Mouse (Mus musculus): ENCODE measurements around the gene Cherp. TPM values are rescaled to one million over a fixed set of nuclear protein-coding genes. Genes with fewer than 3 reads are reported as not detected.

Cherp gene
- total and polyA plus RNA-seq, 3 experiments, result 21.1 to 106 (median 78.0) TPM

DNA sequence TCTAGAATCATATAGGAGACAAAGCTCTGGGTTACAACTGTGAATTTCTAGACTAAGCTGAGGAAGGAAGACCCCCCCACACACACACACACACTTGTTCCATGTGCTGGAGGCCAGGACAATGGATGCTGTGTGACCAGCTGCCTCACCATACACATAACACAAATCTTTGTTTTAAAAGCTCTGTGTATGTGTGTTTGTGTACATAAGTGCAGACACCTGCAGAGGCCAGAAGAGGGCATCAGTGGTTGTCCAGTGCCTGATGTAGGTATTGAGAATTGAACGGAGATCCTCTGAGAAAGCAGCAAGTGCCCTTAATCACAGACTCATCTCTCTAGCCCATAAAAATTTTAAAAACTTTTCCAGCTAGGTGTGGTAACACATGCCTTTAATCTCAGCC lies 52.1 kb downstream of the Cherp start:
- no peaks in the 10 kb centered on the region for H3K27me3 ChIP-seq (ENCODE audit: control insufficient read depth in 1 of 2, insufficient read depth in 2 of 2, low read length in 2 of 2)
- no peak overlapping the region for H3K9ac ChIP-seq (ENCODE audit: control insufficient read depth, low read depth, low read length, poor library complexity, severe bottlenecking)
- H3K4me1 ChIP-seq (ENCODE audit: control insufficient read depth in 1 of 2, insufficient read depth in 2 of 2, low read length in 2 of 2), result peaks cover 4 to 19% of the 10 kb centered on the region in 2 experiments
- peaks cover 31% of the 10 kb centered on the region for H3K79me2 ChIP-seq (ENCODE audit: control insufficient read depth, insufficient read depth, low read length, poor library complexity)
- no peak overlapping the region for H3K4me3 ChIP-seq (ENCODE audit: control insufficient read depth in 1 of 2, insufficient read depth in 1 of 2, low read depth in 2 of 2, low read length in 2 of 2)
- no peak for TF ChIP-seq MEF2A (IDR thresholded peaks at IDR 0.05; ENCODE audit: extremely low read depth, insufficient replicate concordance, low read depth, low read length, poor library complexity, severe bottlenecking)
- no peak for TF ChIP-seq JUND (IDR thresholded peaks at IDR 0.05; ENCODE audit: low read depth, low read length)
- no peak for TF ChIP-seq TCF12 (IDR thresholded peaks at IDR 0.05; ENCODE audit: low read depth, low read length)
- TF ChIP-seq BHLHE40 (IDR thresholded peaks at IDR 0.05; ENCODE audit: borderline replicate concordance, low read depth, low read length), result no peak
- TF ChIP-seq ETS1 (IDR thresholded peaks at IDR 0.05; ENCODE audit: low read depth, low read length), result no peak
- TF ChIP-seq MXI1 (IDR thresholded peaks at IDR 0.05; ENCODE audit: low read depth, low read length), result no peak
- no peak for TF ChIP-seq RCOR1 (IDR thresholded peaks at IDR 0.05; ENCODE audit: low read depth, low read length)
- no peak for TF ChIP-seq NELFE (IDR thresholded peaks at IDR 0.05; ENCODE audit: low read depth, low read length)
- TF ChIP-seq SIN3A (IDR thresholded peaks at IDR 0.05; ENCODE audit: low read length), result no peak
- TF ChIP-seq ZNF384 (IDR thresholded peaks at IDR 0.05; ENCODE audit: low read depth, low read length), result no peak
- TF ChIP-seq HCFC1 (IDR thresholded peaks at IDR 0.05; ENCODE audit: low read depth, low read length), result no peak
- TF ChIP-seq CTCF (IDR thresholded peaks at IDR 0.05 in 2 of 3, conservative IDR thresholded peaks at IDR 0.05 in 1 of 3; ENCODE audit: control insufficient read depth in 1 of 3, insufficient read depth in 1 of 3, low read depth in 2 of 3, low read length in 3 of 3, poor library complexity in 1 of 3, severe bottlenecking in 1 of 3), result peak; percentile 40 to 57 (median 52)
- TF ChIP-seq UBTF (IDR thresholded peaks at IDR 0.05; ENCODE audit: borderline replicate concordance, insufficient read depth, low read depth, low read length), result no peak
- TF ChIP-seq POLR2A (IDR thresholded peaks at IDR 0.05; ENCODE audit: control insufficient read depth in 1 of 2, insufficient read depth in 1 of 2, low read depth in 1 of 2, low read length in 2 of 2, poor library complexity in 1 of 2), result no peak
- no peak for TF ChIP-seq GABPA (IDR thresholded peaks at IDR 0.05; ENCODE audit: low read depth, low read length)
- no peak for TF ChIP-seq MYB (IDR thresholded peaks at IDR 0.05; ENCODE audit: low read depth, low read length)
- TF ChIP-seq ZC3H11A (IDR thresholded peaks at IDR 0.05; ENCODE audit: low read depth, low read length), result peak; percentile 16; the same call in 1 of the 2 replicates
- TF ChIP-seq MYC (IDR thresholded peaks at IDR 0.05; ENCODE audit: low read depth, low read length), result no peak
- peak; percentile 44 for TF ChIP-seq RAD21 (IDR thresholded peaks at IDR 0.05; ENCODE audit: low read depth, low read length)
- no peak for TF ChIP-seq USF2 (IDR thresholded peaks at IDR 0.05; ENCODE audit: borderline replicate concordance in 1 of 2, insufficient read depth in 1 of 2, low read depth in 1 of 2, low read length in 2 of 2)
- no peak for TF ChIP-seq USF1 (IDR thresholded peaks at IDR 0.05; ENCODE audit: low read depth, low read length)
- no peak for TF ChIP-seq ZKSCAN1 (IDR thresholded peaks at IDR 0.05; ENCODE audit: low read depth, low read length)
- TF ChIP-seq POLR2AphosphoS5 (IDR thresholded peaks at IDR 0.05; ENCODE audit: borderline replicate concordance, low read depth, low read length), result no peak
- peak; percentile 63 for TF ChIP-seq SMC3 (IDR thresholded peaks at IDR 0.05; ENCODE audit: low read depth, low read length)
- no peak for TF ChIP-seq KAT2A (conservative IDR thresholded peaks at IDR 0.05; ENCODE audit: low read depth, low read length)
- no peaks in the 10 kb centered on the region for H3K9me3 ChIP-seq (replicated peaks; ENCODE audit: insufficient read depth, low read length)
- peak; percentile 62 for DNase-seq (ENCODE audit: low read depth, low spot score)
- no peak overlapping the region for H3K27ac ChIP-seq (ENCODE audit: control insufficient read depth, low read depth, low read length)
- peaks cover 0 to 11% of the 10 kb centered on the region in 2 experiments; a peak in 2 of 4 replicates for H3K36me3 ChIP-seq (ENCODE audit: control insufficient read depth in 1 of 2, insufficient read depth in 2 of 2, low read length in 2 of 2)

All from MEL (cell line).